Mouse (Mus musculus) liver, embryonic 14.5 days (tissue): ENCODE data around the gene Tdrkh.

Experiments
- CTCF ChIP-seq: IDR thresholded peaks from 2 replicates; pipeline ENCODE4 v1.5.1; 2016; ENCODE audit warnings: antibody characterized with exemption, low read depth, control low read depth
- EP300 ChIP-seq: IDR thresholded peaks from 2 replicates; pipeline ENCODE4 v1.6.1; 2016; ENCODE audit warnings: antibody characterized with exemption, low read depth

DNA sequence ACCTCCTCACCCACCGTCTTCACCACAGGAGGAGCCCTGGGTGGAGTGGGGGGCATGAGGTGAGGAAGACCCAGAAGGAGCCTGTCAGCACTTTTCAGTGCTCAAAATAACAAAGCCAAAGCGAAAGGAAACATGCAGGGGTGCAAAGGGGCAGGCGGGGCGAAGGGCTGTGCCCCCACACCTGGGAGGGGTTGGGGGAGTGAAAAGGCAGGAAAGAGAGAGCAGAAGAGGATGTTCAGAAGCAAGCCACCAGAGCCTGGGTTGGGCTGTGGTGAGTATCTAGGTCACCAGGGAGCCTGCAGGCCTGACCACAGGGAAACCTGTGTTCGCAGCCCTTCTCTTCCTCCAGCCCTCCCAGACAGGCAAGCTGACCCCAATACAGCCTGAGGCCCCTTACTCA, 25.0 kb upstream of the Tdrkh start:
- no peak for TF ChIP-seq EP300
- no peak for TF ChIP-seq CTCF
